Mouse (Mus musculus) Patski (cell line): Measurements from ENCODE around the gene Gm20696. TPM values are rescaled to one million over a fixed set of nuclear protein-coding genes. Genes with fewer than 3 reads are reported as not detected.

Source experiments
- ATAC-seq: fragments of 100-300 bp; one replicate; pipeline ENCODE4 v1.8.0; 2021
- CTCF ChIA-PET: fragments of 350-600 bp; sonication (Branson Sonifier 250); formaldehyde crosslinking; loops from one replicate; lab custom pipeline; 2022; ENCODE audit warnings: inconsistent platforms; lab: Charles Lee
- POLR2A ChIA-PET: fragments of 350-600 bp; sonication (Branson Sonifier 250); formaldehyde crosslinking; loops from one replicate; lab custom pipeline; 2022; ENCODE audit warnings: antibody characterized with exemption, inconsistent platforms; lab: Charles Lee
- DNase-seq: peaks from one replicate; pipeline ENCODE4 v3.0.0-alpha.2; 2011; ENCODE audit warnings: low read depth, low spot score
- H3K27me3 ChIP-seq: fragments of 371-371 bp; one replicate; pipeline ENCODE4 v1.5.1; 2021
- CTCF ChIP-seq: fragments of 100-300 bp; IDR thresholded peaks from one replicate; pipeline ENCODE4 v1.5.1; 2021
- in situ Hi-C: fragments of 300-500 bp; cut with MboI; formaldehyde crosslinking; loops from 3 replicates; pipeline ENCODE4 v1.11.1; 2018; ENCODE audit warnings: low pct_unique_long_range_greater_than_20kb, mixed read lengths
- polyA plus RNA-seq: library from polyadenylated mRNA; unstranded; gene quantifications from one replicate; pipeline ENCODE4 v1.2.3, GENCODE M21; 2021

The Gm20696 gene
- polyA plus RNA-seq, 1 experiment from 2014 or later = 0.15 TPM

GRCm38 (mm10) chr6:99688513-99688912, 21.9 kb upstream of the Gm20696 start:
- ATAC-seq = no peak
- CTCF ChIA-PET = interaction anchor here (0.6 kb wide), 1 partner anchor 586 kb away, joined by 4 read pairs; no protein-coding TSS in a partner anchor
- no peak for TF ChIP-seq CTCF

DNA sequence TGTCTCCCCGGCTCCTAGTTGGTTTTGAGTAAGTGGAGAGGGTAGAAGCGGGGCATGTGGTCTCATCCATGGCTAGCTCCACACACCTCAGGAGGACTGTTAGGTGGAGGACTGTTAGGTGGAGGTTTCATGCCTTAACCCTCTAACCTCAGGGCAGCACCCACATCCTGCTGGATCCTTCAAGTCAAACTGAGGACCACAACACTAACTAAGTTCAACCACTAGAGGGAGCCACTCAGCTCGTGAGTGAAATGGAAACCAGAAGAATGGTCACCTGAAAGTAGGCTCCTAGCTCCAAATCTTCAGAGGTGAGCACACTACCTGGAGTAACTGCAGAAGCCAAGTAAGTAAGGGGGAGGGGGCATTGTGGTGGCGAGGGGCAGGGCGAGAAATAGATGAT, 18.3 kb upstream of the Gm20696 start:
- in situ Hi-C loops = loop anchor here (5.0 kb wide), 1 partner anchor 97 kb away; no protein-coding TSS in a partner anchor
- no peak for DNase-seq
- TF ChIP-seq CTCF = peak; percentile 72
- ATAC-seq = no peak
- ChIA-PET CTCF (interaction anchor here (0.8 to 1.4 kb wide), 6 partner anchors 11 to 103 kb away, joined by 3 to 6 read pairs (median 4); no protein-coding TSS in a partner anchor), POLR2A (no interaction called here)
- H3K27me3 ChIP-seq = peaks cover 7% of the 10 kb centered on the region

More at GRCm38 (mm10) chr6:99688513-99688912, 21.9 kb upstream of the Gm20696 start:
- POLR2A ChIA-PET = no interaction called here
- DNase-seq = no peak
- in situ Hi-C loops = no loop called here
- H3K27me3 ChIP-seq = peaks cover 7% of the 10 kb centered on the region

DNA sequence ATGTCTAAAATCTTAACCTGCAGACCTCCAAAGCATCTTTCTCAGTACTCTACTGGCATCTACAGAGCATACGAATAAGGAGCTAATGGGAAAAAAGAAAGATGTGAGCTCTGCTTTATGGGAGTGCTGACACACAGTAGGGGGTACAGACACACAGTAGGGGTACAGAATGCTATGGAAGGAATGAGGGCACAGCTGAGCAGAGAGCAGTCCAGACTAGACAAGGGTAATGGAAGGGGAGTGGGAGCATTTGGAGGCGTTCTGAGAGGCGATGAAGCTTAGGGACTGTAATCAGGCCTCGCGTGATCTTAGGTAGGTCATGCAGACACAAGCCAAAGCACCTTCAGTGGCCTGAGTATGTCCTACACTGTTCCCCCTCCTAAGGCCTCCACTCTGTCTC, 17.4 kb upstream of the Gm20696 start:
- TF ChIP-seq CTCF = no peak
- ChIA-PET POLR2A (no interaction called here), CTCF (interaction anchor here (0.8 to 1.4 kb wide), 4 partner anchors 11 to 16 kb away, joined by 3 to 6 read pairs (median 4); no protein-coding TSS in a partner anchor)
- in situ Hi-C loops = loop anchor here (5.0 kb wide), 1 partner anchor 98 kb away; no protein-coding TSS in a partner anchor
- ATAC-seq = no peak
- peaks cover 9% of the 10 kb centered on the region for H3K27me3 ChIP-seq
- DNase-seq = no peak

DNA sequence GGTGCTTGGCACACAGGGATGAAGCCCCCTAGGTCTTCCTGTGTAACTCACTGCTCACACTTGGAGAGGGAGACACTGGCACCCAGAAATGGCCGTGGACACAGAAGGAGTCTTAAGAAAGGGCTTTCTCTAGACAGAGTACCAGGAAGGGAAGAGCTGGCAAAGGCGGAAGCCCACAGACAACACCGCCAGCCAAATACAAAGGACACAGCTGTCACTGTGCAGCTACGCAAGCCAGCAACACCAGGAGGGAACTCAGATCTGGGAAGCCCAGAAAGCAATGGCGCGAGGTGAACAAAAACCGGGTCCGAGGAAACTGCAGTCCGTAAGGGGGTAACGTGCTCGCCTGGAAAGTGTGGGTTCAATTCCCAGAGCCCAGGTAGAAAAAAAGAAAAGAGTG, 11.5 kb upstream of the Gm20696 start:
- DNase-seq (no peak), ATAC-seq (no peak)
- TF ChIP-seq CTCF = no peak
- POLR2A ChIA-PET = no interaction called here
- H3K27me3 ChIP-seq = peaks cover 12% of the 10 kb centered on the region
- in situ Hi-C loops = no loop called here
- CTCF ChIA-PET = no interaction called here

GRCm38 (mm10) chr6:99677325-99677724, 10.7 kb upstream of the Gm20696 start:
- in situ Hi-C loops = no loop called here
- no peak for TF ChIP-seq CTCF
- DNase-seq = no peak
- peaks cover 12% of the 10 kb centered on the region for H3K27me3 ChIP-seq
- CTCF ChIA-PET = no interaction called here
- ATAC-seq = no peak
- POLR2A ChIA-PET = no interaction called here

- peaks cover 3% of the 10 kb centered on the region for H3K27me3 ChIP-seq
- no peak for ATAC-seq
- in situ Hi-C loops = no loop called here
- DNase-seq = no peak
- ChIA-PET CTCF (no interaction called here), POLR2A (no interaction called here)
- no peak for TF ChIP-seq CTCF
Observed at GRCm38 (mm10) chr6:99674482-99674881, 7.9 kb upstream of the Gm20696 start.

DNA sequence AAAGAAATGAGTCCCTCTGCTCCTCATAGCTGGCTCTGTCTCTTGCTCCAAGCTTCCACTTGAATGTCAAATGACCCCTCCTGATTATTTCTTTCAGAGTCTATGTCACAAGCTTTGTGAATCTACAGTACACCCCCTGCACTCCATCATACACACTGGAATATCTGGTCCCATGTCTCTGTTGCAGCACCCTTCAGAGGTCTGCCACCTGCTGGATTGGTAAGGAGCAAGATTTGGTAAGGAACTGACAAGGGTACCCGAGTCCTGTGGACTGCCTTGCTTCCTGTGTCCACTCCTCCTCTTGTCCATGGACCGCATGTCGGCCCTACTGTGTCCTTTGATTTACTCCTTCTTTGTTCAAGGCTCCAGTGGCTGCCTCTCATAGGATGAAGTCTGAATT, 5.2 kb upstream of the Gm20696 start:
- peak; percentile 34 for TF ChIP-seq CTCF
- DNase-seq = no peak
- in situ Hi-C loops = no loop called here
- H3K27me3 ChIP-seq = peaks cover 3% of the 10 kb centered on the region
- POLR2A ChIA-PET = no interaction called here
- CTCF ChIA-PET = interaction anchor here (0.8 to 1.1 kb wide), 4 partner anchors 11 to 105 kb away, joined by 3 to 4 read pairs (median 3); no protein-coding TSS in a partner anchor
- no peak for ATAC-seq

- TF ChIP-seq CTCF = peak; percentile 85
- no peak for DNase-seq
- in situ Hi-C loops = no loop called here
- H3K27me3 ChIP-seq = peaks cover 3% of the 10 kb centered on the region
- ATAC-seq = peak; percentile 31
- ChIA-PET CTCF (interaction anchor here (0.6 to 1.1 kb wide), 3 partner anchors 14 to 15 kb away, joined by 3 to 4 read pairs (median 3); no protein-coding TSS in a partner anchor), POLR2A (no interaction called here)
Observed at GRCm38 (mm10) chr6:99670481-99671119, 4.0 kb upstream of the Gm20696 start.

DNA sequence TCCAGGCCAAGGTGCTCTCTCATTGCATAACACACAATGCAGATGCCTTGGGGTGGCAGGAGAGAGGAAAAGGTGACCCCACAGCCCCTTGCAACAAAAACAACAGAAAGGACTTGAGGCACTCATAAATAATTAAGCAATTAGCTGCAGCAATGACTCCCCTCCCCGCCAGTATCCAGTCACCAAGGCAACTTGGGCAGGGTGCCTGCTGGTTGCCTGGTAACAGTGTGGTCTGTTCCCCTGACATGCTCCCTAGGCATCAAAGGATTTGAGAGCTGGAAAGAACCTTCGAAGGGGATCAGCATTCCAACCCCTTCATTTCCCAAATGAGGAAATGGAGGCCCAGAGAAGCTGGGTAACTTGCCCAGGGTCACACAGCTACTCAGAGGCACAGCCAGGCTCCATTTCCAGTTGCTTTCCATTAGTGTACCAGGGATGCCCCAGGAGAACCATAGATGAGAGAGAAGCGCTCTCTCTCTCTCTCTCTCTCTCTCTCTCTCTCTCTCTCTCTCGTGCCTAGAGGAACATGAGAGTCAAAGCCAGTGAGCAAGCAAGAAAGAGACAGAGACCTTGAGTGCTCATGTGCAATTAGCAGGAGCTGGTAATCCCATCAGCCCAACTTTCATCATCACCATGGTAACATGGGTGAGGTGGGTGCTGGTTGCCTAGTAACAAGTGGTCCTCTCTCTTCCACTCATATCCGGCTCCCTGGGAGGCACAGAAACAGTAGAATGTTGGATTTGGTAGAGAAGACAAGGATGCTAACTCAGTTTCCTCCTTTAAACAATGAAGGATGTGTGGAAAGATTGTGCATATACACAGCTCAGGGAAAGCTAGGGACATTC, 3.1 kb upstream of the Gm20696 start:
- in situ Hi-C loops = no loop called here
- ChIA-PET POLR2A (interaction anchor here (0.7 kb wide), 1 partner anchor 116 kb away, joined by 10 read pairs; no protein-coding TSS in a partner anchor), CTCF (interaction anchor here (1.1 kb wide), 1 partner anchor 15 kb away, joined by 4 read pairs; no protein-coding TSS in a partner anchor)
- peaks cover 3% of the 10 kb centered on the region for H3K27me3 ChIP-seq
- no peak for TF ChIP-seq CTCF
- DNase-seq (no peak), ATAC-seq (no peak)

GRCm38 (mm10) chr6:99667290-99667689, 693 bp upstream of the Gm20696 start:
- in situ Hi-C loops = no loop called here
- DNase-seq = no peak
- CTCF ChIA-PET = interaction anchor here (1.7 kb wide), 1 partner anchor 18 kb away, joined by 6 read pairs; no protein-coding TSS in a partner anchor
- ATAC-seq = no peak
- POLR2A ChIA-PET = no interaction called here
- H3K27me3 ChIP-seq = no peaks in the 10 kb centered on the region
- TF ChIP-seq CTCF = no peak
